Mouse (Mus musculus): ENCODE measurements around the gene Vps50. TPM values are rescaled to one million over a fixed set of nuclear protein-coding genes. Genes with fewer than 3 reads are reported as not detected.
"Not testable (repeated sequence)": the region's sequence is repeated elsewhere in the genome, so short reads cannot be mapped to it uniquely, and the experiment has no call there.

The Vps50 gene
- total RNA-seq, 2 experiments from 2014 or later, result 13.0 to 20.7 TPM

DNA sequence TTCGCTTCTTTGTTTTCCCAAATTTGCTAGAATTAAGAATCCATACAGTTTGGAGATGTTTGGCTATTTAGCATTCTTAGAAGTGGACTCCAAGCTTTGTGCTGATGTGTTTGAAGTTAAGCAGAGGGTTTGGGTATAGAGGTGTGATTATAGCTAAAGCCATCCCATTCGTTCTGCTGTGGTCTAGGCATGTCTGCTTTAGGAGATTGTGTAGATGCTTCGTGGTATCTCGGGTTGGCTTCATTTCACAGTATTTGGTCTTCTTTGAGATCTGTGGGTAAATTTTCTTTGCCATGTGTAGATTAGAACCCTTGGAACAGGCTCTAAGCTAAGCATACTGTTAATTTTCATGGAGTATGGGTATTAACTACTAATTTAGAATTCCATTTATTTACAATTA is 30.0 kb downstream of the Vps50 start:
- ATAC-seq (replicated peaks; ENCODE audit: low FRiP score, poor library complexity, severe bottlenecking), result no peak

DNA sequence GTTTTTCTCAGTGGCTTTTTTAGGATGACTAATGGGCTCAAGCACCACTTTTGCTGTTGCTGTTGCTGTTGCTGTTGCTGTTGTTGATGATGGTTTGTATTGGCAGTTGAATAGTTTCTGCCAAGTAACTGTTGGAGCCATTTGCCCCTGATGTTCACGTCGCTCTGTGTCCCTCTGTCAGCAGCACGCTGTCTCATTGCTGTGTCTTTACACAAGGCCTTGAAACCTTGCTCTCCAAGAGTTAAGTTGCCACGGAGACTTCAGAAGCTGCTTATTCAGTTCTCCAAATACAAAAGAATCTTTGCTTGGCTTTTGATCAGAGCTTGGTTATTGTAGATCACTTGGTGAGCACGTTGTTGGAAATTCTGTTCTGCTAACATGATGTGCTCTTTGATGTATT is 33.3 kb downstream of the Vps50 start:
- ATAC-seq (replicated peaks; ENCODE audit: low FRiP score, poor library complexity, severe bottlenecking), result no peak

DNA sequence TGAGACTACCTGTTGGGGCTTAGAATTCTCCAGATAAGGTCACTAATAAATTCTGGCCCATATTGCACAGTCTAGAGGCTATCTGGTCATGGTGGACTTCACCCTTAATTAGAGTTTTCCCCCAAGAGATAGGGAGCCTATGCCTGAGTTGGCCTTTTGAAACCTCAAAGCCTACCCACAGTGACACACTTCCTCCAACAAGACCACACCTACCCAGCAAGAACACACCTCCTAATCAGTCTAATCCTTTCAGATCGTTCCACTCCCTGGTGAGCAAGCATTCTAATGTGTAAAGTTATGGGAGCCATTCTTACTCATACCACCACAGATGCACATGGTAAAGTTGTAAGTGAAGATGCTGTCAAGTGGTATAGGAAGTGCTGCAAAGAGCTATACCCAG is 37.9 kb downstream of the Vps50 start:
- ATAC-seq (replicated peaks; ENCODE audit: low FRiP score, poor library complexity, severe bottlenecking), result peak; percentile 10; the same call in 1 of the 2 replicates

DNA sequence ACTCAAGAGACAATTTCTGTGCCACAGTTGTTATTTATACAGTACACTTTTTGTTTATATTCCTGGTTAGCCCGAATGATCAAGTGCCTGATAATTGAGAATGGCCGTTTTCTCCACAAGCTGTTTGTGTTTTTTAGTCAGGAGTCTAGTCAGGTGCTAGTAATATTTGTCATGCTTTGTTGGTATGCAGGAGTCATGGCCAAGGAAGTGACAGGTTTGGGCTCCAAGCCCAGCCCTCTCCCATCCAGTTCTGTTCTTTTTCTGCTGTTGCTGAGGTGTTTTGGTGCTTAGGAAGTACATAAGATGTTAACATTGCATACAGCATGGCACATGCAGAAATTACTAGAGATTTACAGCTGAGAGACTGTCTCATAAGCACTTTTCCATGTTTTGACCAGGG is 41.3 kb downstream of the Vps50 start:
- no peak for ATAC-seq (replicated peaks; ENCODE audit: low FRiP score, poor library complexity, severe bottlenecking)

DNA sequence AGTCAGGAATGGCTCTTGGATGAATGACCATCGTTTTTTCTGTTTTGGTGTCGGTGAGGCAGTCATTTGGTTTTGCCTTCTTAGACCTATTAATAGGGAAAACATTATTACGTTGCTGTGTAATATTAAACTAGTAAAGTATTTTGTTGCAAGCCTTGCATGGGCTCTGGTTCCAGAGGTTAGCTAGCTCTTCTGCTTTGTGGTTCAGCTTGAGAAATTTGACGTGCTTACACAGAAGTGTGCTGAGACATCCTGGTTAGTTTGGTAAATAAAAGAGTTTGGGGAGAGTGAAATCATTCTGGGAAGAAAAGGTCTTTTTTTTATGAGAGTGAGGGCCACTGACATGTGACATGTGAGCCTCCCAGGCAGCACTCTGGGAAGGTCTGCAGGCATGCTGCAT is 45.7 kb downstream of the Vps50 start:
- no peak for ATAC-seq (replicated peaks; ENCODE audit: low FRiP score, poor library complexity, severe bottlenecking)

DNA sequence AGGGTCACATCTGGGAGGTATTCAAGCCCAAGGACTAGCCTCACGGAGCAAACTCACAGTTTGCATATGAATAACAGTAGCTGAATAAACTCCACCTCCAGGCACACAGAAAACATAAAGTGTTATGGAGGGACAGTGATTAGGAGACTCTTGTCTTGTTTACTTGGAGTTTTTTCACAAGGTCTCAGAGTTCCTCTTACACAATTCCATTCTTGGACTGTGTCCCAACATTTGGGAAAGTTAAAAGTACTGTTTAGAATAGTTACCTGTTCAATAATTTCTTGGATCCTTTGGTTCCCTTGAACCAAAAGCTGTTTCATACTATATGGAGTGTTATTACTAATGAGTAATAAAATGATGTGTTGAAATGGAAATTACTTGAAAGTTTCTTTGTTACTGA is 46.8 kb downstream of the Vps50 start:
- no peak for ATAC-seq (replicated peaks; ENCODE audit: low FRiP score, poor library complexity, severe bottlenecking)

DNA sequence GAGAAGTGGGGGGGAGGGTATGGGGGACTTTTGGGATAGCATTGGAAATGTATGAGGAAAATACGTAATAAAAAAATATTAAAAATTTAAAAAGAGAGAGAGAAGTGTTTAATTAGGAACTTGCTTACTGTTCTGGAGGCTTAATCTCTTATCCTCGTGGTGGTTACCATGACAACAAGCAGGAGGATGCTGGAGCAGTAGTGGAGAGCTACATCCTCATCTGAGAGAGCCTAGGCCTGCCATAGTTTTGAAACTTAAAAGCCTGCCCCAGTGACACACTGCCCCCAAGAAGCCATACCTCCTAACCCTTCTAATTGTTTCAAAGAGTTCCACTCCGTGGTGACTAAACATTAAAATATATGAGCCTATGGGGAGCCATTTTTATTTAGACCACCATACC is 50.8 kb downstream of the Vps50 start:
- ATAC-seq (replicated peaks; ENCODE audit: low FRiP score, poor library complexity, severe bottlenecking), result no peak

DNA sequence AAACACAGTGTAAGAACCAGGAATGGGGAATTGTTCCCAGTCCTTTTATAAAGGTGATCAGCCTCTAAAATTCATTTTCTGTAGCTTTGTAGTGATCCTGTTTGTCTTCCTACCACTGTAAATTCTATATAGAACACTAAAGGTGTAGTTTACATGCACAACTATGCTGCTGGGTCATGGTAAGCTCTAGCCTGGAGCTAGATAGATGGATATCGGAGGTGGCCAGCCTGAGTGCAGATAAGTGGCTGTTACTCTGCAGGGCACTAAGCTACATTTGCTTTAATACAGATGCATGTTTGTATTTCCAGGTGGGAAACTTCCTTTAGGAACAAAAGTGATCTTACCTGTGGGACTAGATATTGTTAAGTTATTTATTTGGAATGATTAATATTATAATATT is 51.8 kb downstream of the Vps50 start:
- no peak for ATAC-seq (replicated peaks; ENCODE audit: low FRiP score, poor library complexity, severe bottlenecking)

DNA sequence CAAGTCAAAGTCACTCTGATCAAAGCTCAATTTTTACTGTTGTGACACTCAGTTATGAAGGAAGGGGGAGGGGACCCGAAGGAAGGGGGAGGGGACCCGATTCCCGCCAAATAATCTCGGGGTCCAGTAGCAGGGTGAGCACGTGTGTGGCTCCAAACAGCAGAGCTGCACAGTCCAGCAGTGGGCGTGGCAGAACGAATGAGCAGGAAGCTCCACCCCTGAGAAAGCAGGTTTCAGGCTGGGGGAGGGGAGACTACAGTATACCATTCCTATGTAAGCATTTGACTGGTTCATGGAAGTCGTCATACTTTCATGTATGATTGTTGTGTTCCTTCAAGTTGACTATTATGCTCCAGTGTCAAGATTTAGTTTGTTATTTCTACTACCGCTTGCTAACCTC is 54.5 kb downstream of the Vps50 start:
- ATAC-seq (replicated peaks; ENCODE audit: low FRiP score, poor library complexity, severe bottlenecking), result not testable (repeated sequence)

DNA sequence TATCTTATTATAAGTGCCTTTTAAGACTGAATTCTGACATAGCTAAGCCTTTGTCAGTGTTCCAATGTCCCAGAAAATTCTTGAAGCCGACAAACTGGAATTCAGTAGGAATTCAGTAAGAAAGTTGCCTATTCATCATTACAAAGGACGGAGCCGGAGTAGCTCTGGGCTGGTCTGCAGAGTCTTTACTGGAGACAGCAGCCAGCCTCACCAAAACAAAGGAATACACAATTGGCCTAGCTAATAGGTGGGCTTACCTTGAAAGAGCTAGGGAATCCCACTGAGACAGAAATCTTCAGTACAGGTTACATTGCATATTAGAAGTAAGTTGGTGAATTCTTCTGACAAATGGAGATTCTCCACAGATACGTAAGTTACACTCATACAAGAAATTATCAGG is 59.0 kb downstream of the Vps50 start:
- no peak for ATAC-seq (replicated peaks; ENCODE audit: low FRiP score, poor library complexity, severe bottlenecking)

DNA sequence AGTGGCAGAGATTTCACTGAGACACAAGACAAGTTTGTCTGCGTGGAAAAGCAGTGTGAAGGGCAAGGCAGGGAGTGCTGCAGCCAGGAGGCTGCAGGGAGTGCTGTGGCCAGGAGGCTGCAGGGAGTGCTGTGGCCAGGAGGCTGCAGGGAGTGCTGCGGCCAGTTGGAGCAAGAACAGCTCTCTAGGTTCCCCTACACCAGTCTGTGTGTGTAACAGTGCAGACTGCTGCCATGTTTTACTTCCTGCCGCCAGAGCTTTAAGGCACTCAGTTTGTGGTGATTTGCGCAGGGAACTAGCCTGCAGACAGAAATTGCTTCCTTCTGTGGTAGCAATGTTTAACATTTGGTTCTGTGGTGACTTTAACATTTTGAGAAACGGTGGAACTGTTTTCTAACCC is 61.8 kb downstream of the Vps50 start:
- no peak for ATAC-seq (replicated peaks; ENCODE audit: low FRiP score, poor library complexity, severe bottlenecking)

DNA sequence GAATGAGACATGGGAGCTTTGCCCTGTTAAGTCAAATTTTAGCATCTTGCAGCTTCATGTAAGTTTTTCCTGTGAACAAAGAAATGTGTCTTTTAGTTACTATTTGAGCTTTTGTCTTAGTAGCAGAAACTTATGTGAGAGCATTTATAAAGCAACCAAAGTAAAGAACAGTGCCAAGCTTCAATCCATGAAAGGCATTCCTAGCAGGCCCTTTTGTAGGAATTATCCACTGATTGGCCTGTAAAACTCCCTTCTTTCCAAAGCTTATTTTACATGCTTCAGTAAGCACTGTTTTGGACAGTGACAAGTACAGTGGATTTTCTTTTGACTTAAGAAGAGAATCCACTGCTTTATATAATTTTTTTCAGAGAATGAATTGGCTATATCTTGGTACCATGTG is 64.1 kb downstream of the Vps50 start:
- no peak for ATAC-seq (replicated peaks; ENCODE audit: low FRiP score, poor library complexity, severe bottlenecking)

DNA sequence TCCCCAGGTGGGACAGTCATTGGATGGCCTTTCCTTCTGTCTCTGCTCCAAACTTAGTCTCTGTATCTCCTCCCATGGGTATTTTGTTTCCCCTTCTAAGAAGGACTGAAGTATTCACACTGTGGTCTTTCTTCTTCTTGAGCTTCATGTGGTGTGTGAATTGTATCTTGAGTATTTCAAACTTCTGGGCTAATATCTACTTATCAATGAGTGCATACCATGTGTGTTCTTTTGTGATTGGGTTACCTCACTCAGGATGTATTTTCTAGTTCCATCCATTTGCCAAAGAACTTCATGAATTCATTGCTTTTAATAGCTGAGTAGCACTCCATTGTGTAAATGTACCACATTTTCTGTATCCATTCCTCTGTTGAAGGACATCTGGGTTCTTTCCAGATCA is 65.9 kb downstream of the Vps50 start:
- ATAC-seq (replicated peaks; ENCODE audit: low FRiP score, poor library complexity, severe bottlenecking), result not testable (repeated sequence)

DNA sequence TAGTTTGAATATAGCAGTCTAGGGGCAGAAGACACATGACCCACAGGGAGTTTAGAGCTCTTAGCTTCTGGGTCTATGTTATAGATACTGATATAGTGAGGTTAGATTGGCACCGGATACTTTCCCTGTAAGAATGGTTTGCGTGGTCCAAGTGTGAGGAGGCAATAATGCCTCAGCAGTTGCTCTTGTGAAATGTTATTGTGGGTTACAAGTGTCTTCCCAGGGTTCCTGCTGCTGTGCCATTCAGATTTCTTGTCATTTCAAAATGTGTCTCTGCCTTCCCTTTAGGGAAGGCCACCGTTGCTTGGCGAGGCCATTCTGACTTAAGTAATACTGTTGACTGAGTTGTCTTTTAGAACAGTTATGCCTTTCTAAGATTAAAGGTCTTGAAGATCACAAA is 66.8 kb downstream of the Vps50 start:
- ATAC-seq (replicated peaks; ENCODE audit: low FRiP score, poor library complexity, severe bottlenecking), result no peak

DNA sequence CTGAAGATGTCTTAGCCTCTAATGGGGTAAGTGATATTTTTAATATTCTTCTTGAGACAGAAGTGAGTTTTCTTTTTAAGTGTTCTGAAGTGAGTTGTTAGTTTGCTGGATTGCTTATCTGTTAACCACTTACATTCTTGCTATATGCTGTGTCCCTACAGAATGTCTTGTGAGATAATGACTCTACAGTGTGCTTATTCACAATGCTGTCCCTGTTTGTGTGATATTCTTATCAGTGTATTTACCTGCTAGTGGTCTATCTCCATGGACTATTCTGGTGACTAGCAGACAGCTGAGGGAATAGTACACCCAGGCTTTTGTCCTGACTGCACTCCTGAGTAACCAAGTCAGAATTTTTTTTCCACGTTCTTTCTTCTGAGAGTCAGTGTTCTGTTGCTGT is 67.5 kb downstream of the Vps50 start:
- peak; percentile 86 for ATAC-seq (replicated peaks; ENCODE audit: low FRiP score, poor library complexity, severe bottlenecking)

DNA sequence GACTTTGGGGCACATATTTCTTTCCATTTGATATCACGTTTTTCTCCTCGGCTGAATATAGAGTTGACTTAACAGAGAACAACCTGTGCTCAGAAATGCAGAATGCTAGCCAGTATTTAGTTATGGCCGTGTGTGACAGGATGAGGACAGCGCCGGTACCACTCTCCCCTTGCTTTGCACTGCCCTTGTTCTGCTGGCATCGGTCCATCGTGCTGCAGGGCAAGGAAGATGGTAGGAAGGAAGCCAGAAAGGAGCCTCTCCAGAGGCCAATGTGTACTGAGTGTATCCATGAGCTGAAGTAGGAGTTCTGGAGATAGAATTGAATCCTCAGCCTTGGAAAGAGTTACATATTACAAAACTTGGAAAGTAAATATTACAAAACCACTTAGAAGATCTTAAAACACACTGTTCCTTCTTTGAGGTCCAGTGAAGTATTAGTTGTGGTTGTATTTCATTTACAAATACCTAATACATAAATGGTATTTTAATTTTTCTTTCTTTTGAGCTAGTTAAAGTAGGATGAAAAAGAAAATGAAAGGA is 69.0 kb downstream of the Vps50 start:
- no peak for ATAC-seq (replicated peaks; ENCODE audit: low FRiP score, poor library complexity, severe bottlenecking)

DNA sequence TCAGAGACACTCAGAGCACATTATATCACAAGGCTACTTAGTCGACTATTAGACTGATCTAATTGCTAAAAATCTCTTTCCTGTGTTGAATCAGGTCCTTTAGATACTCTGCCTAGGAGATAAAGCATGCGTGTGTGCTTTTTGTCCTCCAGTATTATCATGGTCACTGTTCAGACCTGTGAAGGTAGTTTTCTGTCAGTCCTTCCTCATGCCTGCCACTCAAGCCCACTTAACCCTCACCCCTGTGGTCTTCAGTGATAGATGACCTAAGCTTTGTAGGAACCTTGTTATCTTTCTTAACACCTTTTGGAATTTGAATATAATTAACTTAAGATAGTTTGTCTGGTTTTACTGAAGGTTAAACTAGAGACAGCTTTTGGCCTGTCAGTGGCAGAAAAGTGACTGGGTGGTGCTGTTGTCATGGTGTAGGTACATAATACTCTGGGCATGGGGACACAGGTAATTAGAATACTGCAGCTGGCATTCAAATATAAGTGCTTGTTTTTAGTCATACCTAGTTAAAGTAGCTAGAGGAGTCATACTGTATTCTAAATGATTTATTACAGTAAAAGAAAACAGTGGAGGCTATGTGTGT is 74.1 kb downstream of the Vps50 start:
- ATAC-seq (replicated peaks; ENCODE audit: low FRiP score, poor library complexity, severe bottlenecking), result no peak

DNA sequence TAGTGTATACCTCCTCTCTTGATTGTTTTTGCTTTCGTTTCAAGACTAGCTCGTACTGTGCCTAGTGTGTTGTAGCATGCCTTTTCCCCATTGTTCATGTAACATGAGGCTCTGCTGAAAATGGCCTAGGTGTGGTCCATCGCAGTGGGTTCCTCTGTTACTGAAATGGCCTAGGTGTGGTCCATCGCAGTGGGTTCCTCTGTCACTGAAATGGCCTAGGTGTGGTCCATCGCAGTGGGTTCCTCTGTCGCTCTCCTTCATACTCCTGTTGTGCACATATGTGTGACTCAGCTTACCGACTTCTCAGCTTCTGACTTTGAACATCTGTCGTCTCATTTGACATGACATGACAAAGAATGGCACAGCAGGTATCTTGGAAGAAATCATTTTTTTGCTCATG is 75.6 kb downstream of the Vps50 start:
- no peak for ATAC-seq (replicated peaks; ENCODE audit: low FRiP score, poor library complexity, severe bottlenecking)

DNA sequence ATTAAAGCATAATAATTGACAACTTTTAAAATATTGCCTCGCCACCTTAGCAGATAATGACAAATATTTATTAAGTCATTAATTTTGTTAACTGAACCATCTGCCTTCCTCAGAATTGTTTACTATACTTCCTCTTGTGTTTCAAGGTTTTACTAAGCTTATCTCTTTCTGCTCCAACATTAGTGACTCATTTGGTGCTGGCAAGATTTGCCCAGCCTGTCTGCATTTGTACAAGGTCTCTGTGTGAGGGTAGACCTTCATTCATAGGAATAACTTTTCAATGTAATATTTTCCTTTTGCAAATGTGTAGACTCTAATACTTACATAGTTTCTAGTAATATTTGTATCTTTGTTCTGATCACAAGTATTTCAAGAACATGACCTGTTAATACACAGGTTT is 87.2 kb downstream of the Vps50 start:
- no peak for ATAC-seq (replicated peaks; ENCODE audit: low FRiP score, poor library complexity, severe bottlenecking)

DNA sequence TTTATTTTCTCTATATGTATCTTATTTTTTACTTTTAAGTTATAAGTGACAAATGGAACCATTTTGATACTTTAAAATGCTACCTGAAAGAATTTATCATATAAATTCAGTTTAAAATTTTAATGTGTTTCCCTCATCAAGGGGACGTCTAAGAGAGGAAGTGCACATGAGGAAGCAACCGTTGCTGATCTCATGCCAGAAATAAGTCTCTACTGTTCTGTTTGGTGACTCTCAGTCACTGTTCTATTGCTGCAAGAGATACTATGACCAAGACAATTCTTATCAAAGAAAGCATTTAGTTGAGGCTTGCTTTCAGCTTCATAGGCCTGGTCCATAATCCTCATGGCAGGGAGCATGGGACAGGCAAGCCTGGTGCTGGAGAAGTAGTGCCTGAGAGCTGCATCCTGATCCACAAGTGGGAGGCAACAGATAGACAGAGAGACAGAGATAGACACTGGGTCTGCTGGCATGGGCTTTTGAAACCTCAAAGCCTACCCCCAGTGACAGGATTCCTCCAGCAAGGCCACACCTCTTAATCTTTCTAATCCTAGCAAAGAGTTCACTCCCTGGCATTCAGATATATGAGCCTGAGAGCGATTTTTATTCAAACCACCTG is 92.2 kb downstream of the Vps50 start:
- no peak for ATAC-seq (replicated peaks; ENCODE audit: low FRiP score, poor library complexity, severe bottlenecking)

DNA sequence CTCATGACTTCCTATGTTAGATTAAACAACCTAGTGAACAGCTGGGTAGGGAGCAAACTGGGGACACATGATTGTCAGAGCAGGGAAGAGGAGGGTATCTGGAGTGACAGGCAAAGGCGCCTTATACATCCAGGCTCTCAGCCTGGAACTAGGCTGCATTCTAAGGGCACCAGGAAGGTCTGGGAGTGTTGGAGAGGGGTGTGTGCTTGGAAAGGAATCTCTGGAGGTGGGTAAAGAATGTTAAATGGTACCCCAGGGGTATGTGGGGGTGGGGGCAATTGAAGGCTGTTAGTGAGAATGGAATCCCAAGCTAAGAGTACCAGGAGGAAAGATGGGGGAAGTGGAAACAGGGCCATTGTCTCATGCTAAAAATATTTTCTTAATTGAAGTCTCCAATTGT is 96.1 kb downstream of the Vps50 start:
- no peak for ATAC-seq (replicated peaks; ENCODE audit: low FRiP score, poor library complexity, severe bottlenecking)

DNA sequence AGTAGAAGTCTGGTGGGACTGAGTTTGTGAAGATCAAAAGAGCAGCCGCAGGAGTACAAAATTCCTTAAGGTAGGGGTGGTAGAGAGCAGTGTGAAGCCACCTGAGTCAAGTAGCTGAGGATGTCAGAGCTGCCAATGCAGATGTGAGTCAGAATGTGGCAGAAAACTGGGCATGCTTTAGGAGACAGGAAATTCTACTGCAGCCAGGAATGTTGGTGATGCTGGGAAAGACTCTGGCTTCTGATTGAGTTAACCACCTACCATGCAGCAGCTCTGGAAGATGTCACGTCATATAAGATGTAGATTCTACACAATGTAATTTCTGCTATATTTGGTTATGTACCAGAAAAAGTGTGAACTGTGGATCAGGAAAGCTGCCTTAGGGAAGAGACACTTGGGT is 114.6 kb downstream of the Vps50 start:
- ATAC-seq (replicated peaks; ENCODE audit: low FRiP score, poor library complexity, severe bottlenecking), result no peak

All from erythroid progenitor cell, adult 5-6 weeks (primary cell).